In the genomic region with DNA sequence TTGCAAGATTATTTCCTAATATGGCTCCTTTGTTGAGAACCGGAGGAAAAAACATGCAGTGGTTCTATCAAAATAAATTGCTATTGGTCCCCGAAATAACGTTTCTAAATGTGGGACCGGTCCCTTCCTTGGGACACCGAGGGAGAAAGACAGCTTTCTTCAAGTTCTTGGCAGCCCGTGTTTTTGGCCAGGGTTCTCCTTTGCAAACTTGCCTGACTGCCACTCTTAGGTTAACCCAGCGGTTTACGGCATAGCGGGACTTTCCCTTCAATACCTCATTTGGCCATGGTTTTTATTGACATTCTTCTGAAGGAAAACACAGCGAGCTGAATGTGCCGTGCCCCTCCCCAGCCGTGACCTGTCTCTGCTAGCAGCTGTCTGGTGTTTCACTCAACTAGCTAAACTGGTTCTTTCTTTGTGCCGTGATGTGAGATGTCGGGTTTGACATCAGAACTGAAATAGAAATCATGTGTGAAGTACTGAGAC, we compare ENCODE assay signal across 7 mouse cellular contexts.
DNase-seq lines count a peak whose midpoint lies in the region; ATAC-seq and TF ChIP-seq lines count a peak whose summit lies in the region.

No protein-coding gene starts in this region.

- peak overlapping the region; percentile 60 for H3K9ac ChIP-seq in ES-E14 (ENCODE audit: insufficient read depth, low read depth, low read length, poor library complexity, severe bottlenecking)
- peak overlapping the region; percentile 88 for H3K9ac ChIP-seq in forebrain, embryonic 14.5 days (ENCODE audit: low read length)

- H3K36me3 ChIP-seq in ES-E14 (ENCODE audit: control insufficient read depth, insufficient read depth, low read length, poor library complexity, severe bottlenecking), result no peaks in the 10 kb centered on the region
- no peaks in the 10 kb centered on the region for H3K36me3 ChIP-seq in forebrain, embryonic 14.5 days (ENCODE audit: control insufficient read depth, insufficient read depth, low read length)
- no peaks in the 10 kb centered on the region for H3K36me3 ChIP-seq in hindbrain, embryonic 10.5 days

- in situ Hi-C loops in ES-E14 (cut with MboI; ENCODE audit: low sequenced_read_pairs in 2 of 2, unreplicated experiment in 2 of 2), result no loop called here

- peak overlapping the region; percentile 74 to 77 for H3K4me3 ChIP-seq in ES-E14 (ENCODE audit: insufficient read depth in 1 of 2, low read depth in 1 of 2, low read length in 2 of 2, poor library complexity in 1 of 2, severe bottlenecking in 1 of 2)
- H3K4me3 ChIP-seq in forebrain, embryonic 14.5 days (ENCODE audit: low read depth, low read length), result peak overlapping the region; percentile 71
- H3K4me3 ChIP-seq in hindbrain, embryonic 10.5 days, result peak overlapping the region; percentile 80

- WGBS in forebrain, embryonic 14.5 days, result under 1% methylated on average over 14 of the region's 14 CpGs
- WGBS in hindbrain, embryonic 10.5 days, result under 1% methylated on average over 14 of the region's 14 CpGs

- H3K27me3 ChIP-seq in forebrain, embryonic 14.5 days (replicated peaks; ENCODE audit: control insufficient read depth, insufficient read depth, low read length), result no peaks in the 10 kb centered on the region
- H3K27me3 ChIP-seq in hindbrain, embryonic 10.5 days (ENCODE audit: insufficient read depth, poor library complexity, severe bottlenecking), result peaks cover 28% of the 10 kb centered on the region

- no peak for DNase-seq in ES-E14 (ENCODE audit: low read depth, low spot score)
- DNase-seq in adrenal gland, postnatal 10 days, result peak; percentile 59
- peak; percentile 72 for DNase-seq in forebrain, embryonic 14.5 days (ENCODE audit: low spot score)
- DNase-seq in hindbrain, embryonic 10.5 days (ENCODE audit: low spot score), result peak; percentile 55
- peak; percentile 24 to 28 for DNase-seq in left cerebral cortex, postnatal 25 days (ENCODE audit: low spot score in 2 of 2)
- peak; percentile 32 for DNase-seq in right cerebral cortex, postnatal 4 days

- peak overlapping the region; percentile 81 for H3K4me2 ChIP-seq in forebrain, embryonic 14.5 days (ENCODE audit: low read length)

- intact Hi-C loops in left cerebral cortex, postnatal 25 days (cut with DNase I), result loop anchor here (5.0 kb wide), 1 partner anchor 282 kb away; no protein-coding TSS in a partner anchor

- H3K27ac ChIP-seq in ES-E14 (ENCODE audit: insufficient read depth, low read depth, low read length, poor library complexity, severe bottlenecking), result no peak overlapping the region
- H3K27ac ChIP-seq in forebrain, embryonic 14.5 days (ENCODE audit: low read depth, low read length), result peak overlapping the region; percentile 89
- H3K27ac ChIP-seq in hindbrain, embryonic 10.5 days, result peak overlapping the region; percentile 89

- no peaks in the 10 kb centered on the region for H3K9me3 ChIP-seq in ES-E14 (ENCODE audit: control insufficient read depth, insufficient read depth, low read depth, low read length)
- H3K9me3 ChIP-seq in forebrain, embryonic 14.5 days (replicated peaks; ENCODE audit: control insufficient read depth, low read length), result no peaks in the 10 kb centered on the region
- no peaks in the 10 kb centered on the region for H3K9me3 ChIP-seq in hindbrain, embryonic 10.5 days

- ATAC-seq in forebrain, embryonic 14.5 days, result peak; percentile 30; the same call in 1 of the 2 replicates
- ATAC-seq in megakaryocyte-erythroid progenitor cell, adult 5-6 weeks (replicated peaks; ENCODE audit: low FRiP score, low TSS enrichment, poor library complexity, severe bottlenecking), result 0 out of 2 replicates have a peak, but pooled peaks have one; percentile 35

- peaks cover 0 to 4% of the 10 kb centered on the region in 2 experiments; a peak in 1 of 4 replicates for H3K4me1 ChIP-seq in ES-E14 (ENCODE audit: control insufficient read depth in 2 of 2, insufficient read depth in 2 of 2, low read length in 2 of 2, poor library complexity in 1 of 2)
- peaks cover 9% of the 10 kb centered on the region for H3K4me1 ChIP-seq in forebrain, embryonic 14.5 days (ENCODE audit: control insufficient read depth, insufficient read depth, low read length)
- H3K4me1 ChIP-seq in hindbrain, embryonic 10.5 days (replicated peaks), result peaks cover 31% of the 10 kb centered on the region

TF ChIP-seq in ES-E14, 5 proteins besides CTCF, POLR2A, EP300 and RAD21:
- no peak for TF ChIP-seq ZNF384 (IDR thresholded peaks at IDR 0.05; ENCODE audit: low read depth, low read length)
- TF ChIP-seq HCFC1 (IDR thresholded peaks at IDR 0.05; ENCODE audit: borderline replicate concordance, insufficient read depth, low read length), result no peak
- no peak for TF ChIP-seq MAFK (IDR thresholded peaks at IDR 0.05; ENCODE audit: insufficient read depth, low read depth, low read length)
- TF ChIP-seq ZC3H11A (IDR thresholded peaks at IDR 0.05; ENCODE audit: borderline replicate concordance, low read depth, low read length), result no peak
- TF ChIP-seq CHD2 (IDR thresholded peaks at IDR 0.05; ENCODE audit: low read depth, low read length), result no peak
